Mouse (Mus musculus) effector memory CD4-positive, alpha-beta T cell, adult 5 months (primary cell): Measurements from ENCODE around the gene Rnf220. TPM values are rescaled to one million over a fixed set of nuclear protein-coding genes. Genes with fewer than 3 reads are reported as not detected.

Experiments used
- polyA plus RNA-seq: library from polyadenylated mRNA; unstranded; fragments of 100-300 nt; shearing (Covaris generic); gene quantifications from one replicate; pipeline ENCODE4 v1.2.1, GENCODE M21; 2017

The Rnf220 gene
- polyA plus RNA-seq = 97.3 TPM

GRCm38 (mm10) chr4:117496482-117497165 lies at the start of gene Rnf220:
Gene Rnf220, minus strand, starts transcription at chr4:117497052.

DNA sequence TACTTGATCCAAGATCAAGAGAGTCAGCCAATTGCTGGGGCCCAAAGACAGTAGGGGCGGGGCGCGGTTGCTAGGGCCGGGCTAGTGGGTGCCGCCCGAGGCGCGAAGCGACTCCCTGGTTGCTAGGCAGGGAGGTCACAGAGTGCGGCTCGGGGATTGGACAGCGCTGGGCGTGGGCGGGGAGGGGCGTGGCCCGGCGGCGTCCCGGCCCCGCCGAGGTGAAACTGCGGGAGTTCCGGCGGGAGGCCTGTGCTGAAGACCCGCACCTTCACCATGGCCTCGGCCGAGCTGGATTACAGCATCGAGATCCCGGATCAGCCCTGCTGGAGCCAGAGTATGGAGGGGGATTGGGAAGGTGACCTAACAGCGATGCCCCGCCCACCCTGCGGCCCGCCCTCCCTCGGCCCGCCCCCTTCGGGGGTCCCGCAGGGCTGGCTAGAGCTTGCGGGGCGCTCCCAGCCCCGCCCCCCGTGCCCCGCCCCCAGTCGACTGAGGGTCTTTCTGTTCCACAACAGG lies 245.0 kb downstream of the Rnf220 start, which contains the start of the genes Tmem53 and Armh1:
Tmem53 (plus strand) TSS at position 151 of the 516 bp plus-strand sequence.
Armh1 (minus strand) TSS at position 325 of the 516 bp plus-strand sequence.

Other genes starting within 250 kb of the Rnf220 start
- gene Tmem53, start 245.1 kb downstream of the Rnf220 start, polyA plus RNA-seq = not detected
- not detected for gene Armh1, start 244.9 kb downstream of the Rnf220 start, polyA plus RNA-seq
- gene Eri3, start 53.3 kb upstream of the Rnf220 start, polyA plus RNA-seq = 30.7 TPM
- gene Dmap1, start 185.2 kb upstream of the Rnf220 start, polyA plus RNA-seq = 28.6 TPM
- not detected for gene Gm12845, start 227.4 kb upstream of the Rnf220 start, polyA plus RNA-seq